Mouse (Mus musculus): ENCODE data around the gene Vmn1r93.
"Not testable (repeated sequence)": the region's sequence is repeated elsewhere in the genome, so short reads cannot be mapped to it uniquely, and the experiment has no call there.

Gene Vmn1r93

DNA sequence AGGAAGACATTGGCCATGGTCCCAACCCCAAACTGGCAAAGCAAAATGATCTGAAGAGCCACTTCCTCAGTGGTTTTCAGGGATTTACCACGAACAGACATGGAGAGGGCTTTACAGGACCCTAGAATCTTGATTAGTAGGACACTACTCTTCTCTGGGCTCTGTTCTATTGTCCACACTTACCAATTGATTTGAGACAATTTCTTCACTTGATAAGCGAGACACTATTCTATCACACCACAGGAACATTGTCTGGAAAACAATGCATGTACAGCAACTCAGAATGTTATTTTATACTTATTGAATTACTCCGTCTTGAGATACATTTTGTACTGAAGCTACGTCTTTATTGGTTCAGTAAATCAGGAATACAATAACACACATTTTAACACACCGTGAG is at the start of gene Vmn1r93:
TSS of gene Vmn1r93 (minus strand) at position 101 of the 400 bp plus-strand sequence.
- DNase-seq (ENCODE audit: low spot score in 2 of 2): not testable (repeated sequence)

DNA sequence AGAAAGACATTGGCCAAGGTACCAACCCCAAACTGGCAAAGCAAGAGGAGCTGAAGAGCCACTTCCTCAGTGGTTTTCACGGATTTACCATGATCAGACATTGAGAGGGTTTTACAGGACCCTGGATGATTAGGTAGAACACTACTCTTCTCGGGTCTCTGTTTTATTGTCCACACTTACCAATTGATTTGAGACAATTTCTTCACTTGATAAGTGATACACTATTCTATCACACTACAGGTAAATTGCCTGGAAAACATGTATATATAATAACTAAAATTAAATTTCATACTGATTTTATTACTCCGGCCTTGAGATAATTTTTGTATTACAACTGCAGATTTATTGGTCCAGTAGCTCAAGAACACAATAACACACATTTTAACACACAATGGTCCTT is 29.4 kb upstream of the Vmn1r93 start, which contains the start of gene Vmn1r94:
TSS of gene Vmn1r94 (minus strand) at position 101 of the 400 bp plus-strand sequence.
- not testable (repeated sequence) for DNase-seq (ENCODE audit: low spot score in 2 of 2)

DNA sequence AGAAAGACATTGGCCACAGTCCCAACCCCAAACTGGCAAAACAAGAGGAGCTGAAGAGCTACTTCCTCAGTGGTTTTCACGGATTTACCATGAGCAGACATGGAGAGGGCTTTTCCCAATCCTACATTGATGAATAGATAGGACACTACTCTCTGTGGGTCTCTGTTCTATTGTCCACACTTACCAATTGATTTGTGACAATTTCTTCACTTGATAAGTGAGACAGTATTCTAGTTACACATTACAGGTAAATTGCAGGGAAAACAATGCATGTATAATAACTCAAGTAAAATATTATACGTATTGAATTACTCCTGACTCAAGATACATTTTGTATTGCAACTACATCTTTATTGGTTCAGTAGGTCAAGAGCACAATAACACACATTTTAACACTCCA is 16.4 kb downstream of the Vmn1r93 start, which contains the start of gene Gm16442:
TSS of gene Gm16442 (minus strand) at position 101 of the 400 bp plus-strand sequence.
- not testable (repeated sequence) for DNase-seq (ENCODE audit: low spot score in 2 of 2)

DNA sequence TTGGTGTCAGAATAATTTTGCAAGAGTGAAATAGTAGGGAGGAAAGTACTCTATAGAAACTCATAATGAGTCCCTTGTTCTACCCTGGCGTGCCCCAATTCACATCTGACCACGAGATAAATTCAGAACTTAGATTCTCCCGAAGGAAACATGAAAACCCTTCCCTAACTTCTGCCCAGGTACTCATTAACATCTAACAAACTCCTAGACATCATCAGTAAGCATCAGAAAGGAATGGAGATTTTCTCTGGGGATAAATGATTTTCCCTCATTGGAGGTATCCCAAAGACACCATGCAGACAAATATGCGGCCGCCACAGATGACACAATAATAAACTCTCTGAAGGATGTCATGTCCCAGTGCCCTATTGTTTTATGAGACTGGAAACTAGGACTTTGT is 39.5 kb downstream of the Vmn1r93 start, which contains the start of gene Vmn1r91:
TSS of gene Vmn1r91 (plus strand) at position 301 of the 400 bp plus-strand sequence.
- DNase-seq (ENCODE audit: low spot score in 2 of 2): not testable (repeated sequence)

Data from thymus, postnatal 10 days (tissue).